Mouse (Mus musculus) cerebellum, postnatal 4 days (tissue): ENCODE data around the gene Slc38a9.
A peak's percentile ranks its signal among the peaks of the same experiment; 100 is the strongest.

Source experiments
- DNase-seq, 2 experiments: peaks; one replicate each; pipeline ENCODE4 v3.0.0; 2022; ENCODE audit warnings: low spot score in 2 of 2, mixed read lengths in 1 of 2

Slc38a9 gene

GRCm38 (mm10) chr13:112660574-112661381 lies at the start of gene Slc38a9:
Gene Slc38a9 (plus strand): TSS chr13:112660751.
- DNase-seq: peak; percentile 77 to 90

GRCm38 (mm10) chr13:112621592-112621991 lies 39.0 kb upstream of the Slc38a9 start:
- DNase-seq: no peak

GRCm38 (mm10) chr13:112623656-112624055 lies 36.9 kb upstream of the Slc38a9 start:
- DNase-seq: no peak

- DNase-seq: no peak
These were observed 35.9 kb upstream of the Slc38a9 start for GRCm38 (mm10) chr13:112624622-112625021.

- DNase-seq: no peak
These were observed 35.0 kb upstream of the Slc38a9 start for GRCm38 (mm10) chr13:112625566-112625965.

GRCm38 (mm10) chr13:112635174-112635837 lies 25.2 kb upstream of the Slc38a9 start:
- no peak for DNase-seq

- no peak for DNase-seq
These were observed 24.1 kb upstream of the Slc38a9 start for GRCm38 (mm10) chr13:112636498-112636897.

GRCm38 (mm10) chr13:112639111-112639510 lies 21.4 kb upstream of the Slc38a9 start:
- no peak for DNase-seq

- no peak for DNase-seq
These were observed 17.7 kb upstream of the Slc38a9 start for GRCm38 (mm10) chr13:112642897-112643296.

- DNase-seq: no peak
These were observed 15.6 kb upstream of the Slc38a9 start for GRCm38 (mm10) chr13:112644996-112645395.

GRCm38 (mm10) chr13:112645529-112646186 lies 14.9 kb upstream of the Slc38a9 start:
- DNase-seq: no peak

- no peak for DNase-seq
These were observed 9.4 kb upstream of the Slc38a9 start for GRCm38 (mm10) chr13:112651183-112651582.

GRCm38 (mm10) chr13:112652205-112652604 lies 8.3 kb upstream of the Slc38a9 start, which contains the start of gene Ddx4:
Gene Ddx4 (minus strand): TSS chr13:112652475.
- DNase-seq: no peak

GRCm38 (mm10) chr13:112659986-112660573 lies 471 bp upstream of the Slc38a9 start:
- DNase-seq: no peak

GRCm38 (mm10) chr13:112661687-112662086 lies 1.1 kb downstream of the Slc38a9 start:
- DNase-seq: no peak

- no peak for DNase-seq
These were observed 6.0 kb downstream of the Slc38a9 start for GRCm38 (mm10) chr13:112666433-112667024.

- DNase-seq: no peak
These were observed 6.7 kb downstream of the Slc38a9 start for GRCm38 (mm10) chr13:112667215-112667614.

GRCm38 (mm10) chr13:112671708-112672107 lies 11.2 kb downstream of the Slc38a9 start:
- no peak for DNase-seq

GRCm38 (mm10) chr13:112672797-112673196 lies 12.2 kb downstream of the Slc38a9 start:
- no peak for DNase-seq

- DNase-seq: peak in 1 of 2 experiments; percentile 45
These were observed 13.4 kb downstream of the Slc38a9 start for GRCm38 (mm10) chr13:112673899-112674447.

GRCm38 (mm10) chr13:112678154-112678553 lies 17.6 kb downstream of the Slc38a9 start:
- DNase-seq: no peak
